Mouse (Mus musculus) heart, postnatal 0 days (tissue): ENCODE data around the gene Pcsk5. TPM values are rescaled to one million over a fixed set of nuclear protein-coding genes. Genes with fewer than 3 reads are reported as not detected.
A peak's percentile ranks its signal among the peaks of the same experiment; 100 is the strongest.

Experiments used
- ATAC-seq: fragments of 200-750 bp; cut with Nextera tagmentation; 2 replicates; pipeline ENCODE4 v1.8.0; 2017; ENCODE audit warnings: low read depth, moderate number of reproducible peaks, moderate library complexity; ENCODE audit not compliant: insufficient read depth
- DNase-seq: peaks from one replicate; pipeline ENCODE4 v3.0.0-alpha.2; 2016; ENCODE audit warnings: low spot score
- H3K27ac ChIP-seq: fragments of 300-500 bp; sonication (generic); 2 replicates; pipeline ENCODE4 v1.5.1; 2014; ENCODE audit warnings: low read depth, mild to moderate bottlenecking
- H3K27me3 ChIP-seq: fragments of 300-500 bp; sonication (generic); 2 replicates; pipeline ENCODE4 v1.6.1; 2014; ENCODE audit warnings: low read length, mixed read lengths; ENCODE audit not compliant: control insufficient read depth, insufficient read depth
- H3K36me3 ChIP-seq: fragments of 300-500 bp; sonication (generic); replicated peaks from 2 replicates; pipeline ENCODE4 v1.6.1; 2014; ENCODE audit warnings: low read length, mixed read lengths; ENCODE audit not compliant: control insufficient read depth, insufficient read depth
- H3K4me1 ChIP-seq: fragments of 300-500 bp; sonication (generic); 2 replicates; pipeline ENCODE4 v1.6.1; 2014; ENCODE audit warnings: antibody characterized with exemption; ENCODE audit not compliant: control insufficient read depth, insufficient read depth
- H3K4me2 ChIP-seq: fragments of 300-500 bp; sonication (generic); 2 replicates; pipeline ENCODE4 v1.6.1; 2014; ENCODE audit warnings: low read depth, mild to moderate bottlenecking, low read length, moderate library complexity
- H3K4me3 ChIP-seq: fragments of 300-500 bp; sonication (generic); 2 replicates; pipeline ENCODE4 v1.5.1; 2014; ENCODE audit warnings: low read depth, low read length
- H3K9ac ChIP-seq: fragments of 300-500 bp; sonication (generic); replicated peaks from 2 replicates; pipeline ENCODE4 v1.6.1; 2014; ENCODE audit warnings: low read depth, low read length, mixed read lengths
- H3K9me3 ChIP-seq: fragments of 300-500 bp; sonication (generic); replicated peaks from 2 replicates; pipeline ENCODE4 v1.6.1; 2016; ENCODE audit warnings: low read length; ENCODE audit not compliant: control insufficient read depth
- CTCF ChIP-seq: IDR thresholded peaks from 2 replicates; pipeline ENCODE4 v1.5.1; 2016; ENCODE audit warnings: antibody characterized with exemption, control low read depth, low read depth
- EP300 ChIP-seq: IDR thresholded peaks from 2 replicates; pipeline ENCODE4 v1.6.1; 2016; ENCODE audit warnings: antibody characterized with exemption, low read depth
- WGBS: fragments of 180-500 bp; shearing (Covaris S2); extraction: QIAGEN DNeasy Blood & Tissue Kit; methylation state at CpG from one replicate; pipeline ENCODE4 v1.1.7; 2014; 5-methylcytosine and 5-hydroxymethylcytosine counted together
- polyA plus RNA-seq: library from polyadenylated mRNA; unstranded; fragments of >200 nt; fragmentation: Nextera tagmentation; extraction: Ambion mirVana; gene quantifications from 2 replicates; pipeline ENCODE4 v1.2.1, GENCODE M21; 2015
- total RNA-seq: library from RNA; depleted of rRNA; stranded (reverse); fragments of >200 nt; gene quantifications from 2 replicates; pipeline ENCODE4 v1.2.3, GENCODE M21; 2014; ENCODE audit warnings: low replicate concordance

Gene Pcsk5
- total and polyA plus RNA-seq, 2 experiments from 2014 or later = 4.8 to 7.9 TPM

DNA sequence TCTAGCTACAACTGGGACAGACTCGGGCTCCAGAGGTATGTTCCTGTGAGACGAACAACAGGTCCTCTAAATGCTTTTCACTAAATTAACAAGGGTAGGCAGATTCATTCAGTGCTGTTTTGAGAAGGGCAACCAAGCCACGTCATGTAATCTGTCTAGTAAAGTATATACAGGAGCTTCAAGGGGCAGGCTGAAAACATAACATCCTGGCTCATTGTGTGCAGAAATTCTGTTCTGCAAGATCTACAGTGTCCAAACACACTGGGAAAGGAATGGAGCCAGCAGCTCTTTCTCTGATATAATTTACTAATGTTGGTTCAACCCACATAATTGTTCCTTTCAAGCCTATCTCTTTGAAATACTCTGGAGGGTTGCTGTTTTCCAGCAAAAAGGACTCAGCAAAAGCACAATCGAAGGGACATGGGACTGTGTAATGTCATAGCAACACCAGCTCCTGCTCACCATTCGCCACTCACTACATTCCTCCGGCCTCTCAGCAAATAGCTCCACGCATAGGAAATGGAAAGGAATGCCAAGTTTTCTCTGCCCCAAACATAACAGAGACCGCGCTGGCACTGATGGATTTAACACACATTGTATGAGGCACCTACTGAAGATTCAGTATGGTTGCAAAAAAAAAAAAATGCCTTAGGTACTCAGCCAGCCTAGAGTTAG is 122.0 kb downstream of the Pcsk5 start:
- peak overlapping the region; percentile 27; the same call in 1 of the 2 replicates for H3K27ac ChIP-seq
- H3K4me1 ChIP-seq = peaks cover 5% of the 10 kb centered on the region
- H3K4me3 ChIP-seq = no peak overlapping the region
- WGBS = 19% methylated on average over 9 of the region's 9 CpGs
- peak; percentile 54 for DNase-seq
- no peaks in the 10 kb centered on the region for H3K36me3 ChIP-seq
- H3K27me3 ChIP-seq = no peaks in the 10 kb centered on the region
- no peak overlapping the region for H3K9ac ChIP-seq
- no peaks in the 10 kb centered on the region for H3K9me3 ChIP-seq
- peak; percentile 85 for ATAC-seq
- peak overlapping the region; percentile 39 for H3K4me2 ChIP-seq
- TF ChIP-seq CTCF (no peak), EP300 (no peak)

DNA sequence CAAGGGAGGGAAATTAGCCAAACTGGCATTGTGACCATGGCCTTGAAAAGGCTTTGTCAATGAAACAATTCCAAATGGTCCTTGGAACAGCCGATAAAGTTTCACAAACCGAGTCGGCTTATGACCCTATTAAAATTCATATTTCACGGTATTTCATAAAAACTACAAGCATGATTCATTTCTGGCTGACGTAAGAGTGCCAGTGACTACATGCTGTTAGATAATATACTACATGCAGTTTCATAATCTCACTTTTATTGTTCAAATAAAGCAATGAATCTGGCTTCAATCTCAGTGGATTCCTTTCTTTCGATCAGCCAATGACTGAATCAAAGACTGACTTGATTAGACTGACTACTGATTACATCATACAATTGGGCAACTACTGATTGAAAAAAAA is 145.8 kb downstream of the Pcsk5 start:
- Histone ChIP-seq H3K4me2 (no peak overlapping the region), H3K9me3 (no peaks in the 10 kb centered on the region), H3K9ac (no peak overlapping the region), H3K27me3 (no peaks in the 10 kb centered on the region), H3K4me1 (no peaks in the 10 kb centered on the region), H3K27ac (no peak overlapping the region), H3K36me3 (no peaks in the 10 kb centered on the region), H3K4me3 (no peak overlapping the region)
- no peak for DNase-seq
- WGBS = 93% methylated on average over 6 of the region's 6 CpGs
- TF ChIP-seq CTCF (no peak), EP300 (no peak)
- ATAC-seq = no peak

DNA sequence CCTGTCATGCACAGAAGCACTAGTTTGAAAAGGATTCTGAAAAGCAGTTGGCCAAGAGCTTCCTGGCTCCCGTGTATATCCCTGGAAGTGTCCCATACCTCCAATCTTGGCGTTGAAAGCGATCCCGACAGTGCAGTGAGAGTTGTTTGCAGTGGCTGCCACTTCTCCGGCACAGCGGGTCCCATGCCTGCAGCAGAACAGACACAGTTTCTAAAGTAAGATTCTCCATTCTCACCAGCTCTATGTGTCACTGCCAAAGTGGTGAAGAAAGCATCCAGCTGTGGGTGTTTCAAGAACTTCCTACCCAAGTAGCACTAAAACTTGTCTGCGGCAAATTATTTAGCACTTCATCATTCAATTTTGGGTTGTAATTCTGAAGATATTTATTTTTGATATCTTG is 159.1 kb downstream of the Pcsk5 start:
- H3K36me3 ChIP-seq = no peaks in the 10 kb centered on the region
- 56% methylated on average over 7 of the region's 7 CpGs for WGBS
- TF ChIP-seq CTCF (no peak), EP300 (no peak)
- no peak for DNase-seq
- H3K4me2 ChIP-seq = no peak overlapping the region
- no peaks in the 10 kb centered on the region for H3K9me3 ChIP-seq
- no peaks in the 10 kb centered on the region for H3K4me1 ChIP-seq
- no peak overlapping the region for H3K4me3 ChIP-seq
- no peak overlapping the region for H3K9ac ChIP-seq
- H3K27ac ChIP-seq = no peak overlapping the region
- ATAC-seq = no peak
- no peaks in the 10 kb centered on the region for H3K27me3 ChIP-seq

- H3K27me3 ChIP-seq = no peaks in the 10 kb centered on the region
- H3K9me3 ChIP-seq = no peaks in the 10 kb centered on the region
- DNase-seq = no peak
- TF ChIP-seq EP300 (no peak), CTCF (no peak)
- H3K36me3 ChIP-seq = no peaks in the 10 kb centered on the region
- H3K4me1 ChIP-seq = no peaks in the 10 kb centered on the region
- WGBS = 88% methylated on average over 3 of the region's 3 CpGs
- no peak overlapping the region for H3K27ac ChIP-seq
- no peak overlapping the region for H3K4me3 ChIP-seq
- no peak overlapping the region for H3K9ac ChIP-seq
- H3K4me2 ChIP-seq = no peak overlapping the region
- no peak for ATAC-seq
Measured at GRCm38 (mm10) chr19:17662676-17663075, 174.8 kb downstream of the Pcsk5 start.

- ATAC-seq (no peak), DNase-seq (no peak)
- Histone ChIP-seq H3K4me3 (no peak overlapping the region), H3K36me3 (no peaks in the 10 kb centered on the region), H3K27ac (no peak overlapping the region), H3K9me3 (no peaks in the 10 kb centered on the region), H3K27me3 (no peaks in the 10 kb centered on the region), H3K4me1 (no peaks in the 10 kb centered on the region), H3K9ac (no peak overlapping the region), H3K4me2 (no peak overlapping the region)
- 84% methylated on average over 6 of the region's 6 CpGs for WGBS
- TF ChIP-seq EP300 = no peak
- no peak for TF ChIP-seq CTCF
Measured at GRCm38 (mm10) chr19:17662271-17662670, 175.2 kb downstream of the Pcsk5 start.

DNA sequence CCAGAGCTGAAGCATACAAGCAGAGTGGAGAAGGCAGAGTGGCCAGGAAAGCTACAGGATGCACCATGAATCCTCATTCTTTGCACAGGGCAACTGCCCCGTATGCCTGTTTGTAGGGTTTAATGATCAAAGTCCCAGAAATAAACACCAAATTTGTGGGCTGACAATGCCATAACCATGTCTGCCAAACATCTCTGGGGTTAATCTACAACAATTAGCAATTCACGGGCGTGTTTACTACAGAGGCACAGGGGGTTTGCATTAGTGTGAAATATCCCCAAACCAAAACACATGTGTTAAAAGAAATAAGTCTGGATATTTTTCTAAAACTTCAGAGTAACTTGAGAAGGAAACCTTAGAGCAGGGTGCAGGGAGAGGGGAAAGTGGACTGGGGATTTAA is 178.1 kb downstream of the Pcsk5 start:
- Histone ChIP-seq H3K4me3 (no peak overlapping the region), H3K9me3 (no peaks in the 10 kb centered on the region), H3K4me2 (no peak overlapping the region), H3K36me3 (no peaks in the 10 kb centered on the region), H3K4me1 (no peaks in the 10 kb centered on the region), H3K27ac (no peak overlapping the region), H3K27me3 (no peaks in the 10 kb centered on the region), H3K9ac (no peak overlapping the region)
- 83% methylated on average over 3 of the region's 3 CpGs for WGBS
- DNase-seq (no peak), ATAC-seq (no peak)
- no peak for TF ChIP-seq EP300
- TF ChIP-seq CTCF = no peak
